Mouse (Mus musculus) MEL (cell line): ENCODE measurements at regions not wholly inside any gene's neighbourhood (a gene's known extent, or its start where the extent isn't known, plus 50 kb on each side); places are given as distances from the start of the nearest gene placed in this dataset.

ENCODE experiments used
- CTCF ChIP-seq, 3 experiments: IDR thresholded peaks in 2 of 3; conservative IDR thresholded peaks in 1 of 3; 2 replicates each; pipeline ENCODE4 v1.5.1; 2011 to 2012; ENCODE audit warnings: low read length in 3 of 3, low read depth in 2 of 3, mild to moderate bottlenecking in 2 of 3, improper control_type of control experiment in 1 of 3, inconsistent platforms in 1 of 3, mixed read lengths in 1 of 3, moderate library complexity in 1 of 3; ENCODE audit not compliant: control insufficient read depth in 1 of 3, insufficient read depth in 1 of 3, poor library complexity in 1 of 3, severe bottlenecking in 1 of 3
- EP300 ChIP-seq, 2 experiments: IDR thresholded peaks; 2 replicates each; pipeline ENCODE4 v1.6.1; 2011; ENCODE audit warnings: improper control_type of control experiment in 2 of 2, low read length in 2 of 2, low read depth in 1 of 2, mild to moderate bottlenecking in 1 of 2
- GABPA ChIP-seq: IDR thresholded peaks from 2 replicates; pipeline ENCODE4 v1.6.1; 2012; ENCODE audit warnings: low read depth, mild to moderate bottlenecking, inconsistent platforms, low read length, improper control_type of control experiment, moderate library complexity
- MAFK ChIP-seq: IDR thresholded peaks from 2 replicates; pipeline ENCODE4 v1.6.1; 2011; ENCODE audit warnings: low read depth, mild to moderate bottlenecking, low read length, improper control_type of control experiment, borderline replicate concordance
- POLR2A ChIP-seq, 2 experiments: IDR thresholded peaks; 2 replicates each; pipeline ENCODE4 v1.6.1; 2011 to 2012; ENCODE audit warnings: low read length in 2 of 2, mild to moderate bottlenecking in 2 of 2, control low read depth in 1 of 2, improper control_type of control experiment in 1 of 2, low read depth in 1 of 2, moderate library complexity in 1 of 2; ENCODE audit not compliant: control insufficient read depth in 1 of 2, insufficient read depth in 1 of 2, poor library complexity in 1 of 2
- RAD21 ChIP-seq: IDR thresholded peaks from 2 replicates; pipeline ENCODE4 v1.6.1; 2011; ENCODE audit warnings: mild to moderate bottlenecking, low read depth, low read length, improper control_type of control experiment
- SIN3A ChIP-seq: IDR thresholded peaks from 2 replicates; pipeline ENCODE4 v1.6.1; 2012; ENCODE audit warnings: low read length, improper control_type of control experiment, inconsistent platforms
- TAL1 ChIP-seq: IDR thresholded peaks from 2 replicates; pipeline ENCODE4 v1.6.1; 2012; ENCODE audit warnings: mild to moderate bottlenecking, inconsistent platforms, low read length, moderate library complexity, mixed read lengths
- TBP ChIP-seq: IDR thresholded peaks from 2 replicates; pipeline ENCODE4 v1.8.0; 2011; ENCODE audit warnings: low read depth, low read length, improper control_type of control experiment
- USF1 ChIP-seq: IDR thresholded peaks from 2 replicates; pipeline ENCODE4 v1.6.1; 2014; ENCODE audit warnings: low read depth, mild to moderate bottlenecking, inconsistent platforms, low read length, improper control_type of control experiment, moderate library complexity

GRCm38 (mm10) chr14:15677218-15677617 lies 238.4 kb upstream of the Lrrc3b start:
- TF ChIP-seq RAD21 (no peak), CTCF (IDR thresholded peaks at IDR 0.05 in 2 of 3, conservative IDR thresholded peaks at IDR 0.05 in 1 of 3; ENCODE audit: control insufficient read depth in 1 of 3, insufficient read depth in 1 of 3, low read depth in 2 of 3, low read length in 3 of 3, poor library complexity in 1 of 3, severe bottlenecking in 1 of 3) (no peak), GABPA (no peak), SIN3A (no peak), POLR2A (IDR thresholded peaks at IDR 0.05; ENCODE audit: control insufficient read depth in 1 of 2, insufficient read depth in 1 of 2, low read depth in 1 of 2, low read length in 2 of 2, poor library complexity in 1 of 2) (no peak), TAL1 (no peak), USF1 (no peak), TBP (no peak), MAFK (no peak), EP300 (IDR thresholded peaks at IDR 0.05; ENCODE audit: low read depth in 1 of 2, low read length in 2 of 2) (no peak)
